Mouse (Mus musculus) ES-E14 (cell line): ENCODE results near the gene Kazald1.

Experiments
- CHD2 ChIP-seq: IDR thresholded peaks from 2 replicates; pipeline ENCODE4 v1.6.1; 2014; ENCODE audit warnings: mild to moderate bottlenecking, low read depth, low read length, inconsistent platforms
- MAFK ChIP-seq: IDR thresholded peaks from 2 replicates; pipeline ENCODE4 v1.6.1; 2014; ENCODE audit warnings: mild to moderate bottlenecking, low read depth, low read length, inconsistent platforms; ENCODE audit not compliant: insufficient read depth
- ZC3H11A ChIP-seq: IDR thresholded peaks from 2 replicates; pipeline ENCODE4 v1.6.1; 2012; ENCODE audit warnings: low read depth, mild to moderate bottlenecking, inconsistent platforms, low read length, borderline replicate concordance
- ZNF384 ChIP-seq: IDR thresholded peaks from 2 replicates; pipeline ENCODE4 v1.6.1; 2012; ENCODE audit warnings: low read depth, low read length, inconsistent platforms

GRCm38 (mm10) chr19:45097868-45098267 is 22.8 kb downstream of the Kazald1 start:
- TF ChIP-seq CHD2 (no peak), MAFK (no peak), ZNF384 (no peak), ZC3H11A (no peak)
